Mouse (Mus musculus): ENCODE measurements at regions not wholly inside any gene's neighbourhood (a gene's known extent, or its start where the extent isn't known, plus 50 kb on each side); places are given as distances from the start of the nearest gene placed in this dataset.
A peak's percentile ranks its signal among the peaks of the same experiment; 100 is the strongest.

DNA sequence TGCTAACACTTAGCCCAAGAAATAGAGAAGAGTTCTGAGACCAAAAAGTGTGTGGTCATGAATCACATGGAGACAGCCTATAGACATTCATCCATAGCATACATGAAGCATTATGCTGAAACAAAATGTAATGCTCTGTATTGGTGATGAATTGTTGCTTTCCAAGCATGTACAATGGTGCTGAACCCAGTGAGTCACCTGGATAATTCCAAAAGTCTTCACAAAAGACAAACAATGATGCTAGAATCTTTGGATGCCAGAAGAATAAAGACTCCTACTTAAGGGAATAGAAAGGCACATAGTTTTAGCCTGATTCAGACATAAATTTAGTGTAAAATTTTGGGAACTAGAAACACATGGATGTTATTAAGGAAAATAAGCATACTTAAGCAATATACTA is 548.4 kb upstream of the Intu start:
- H3K36me3 ChIP-seq (ENCODE audit: control insufficient read depth, insufficient read depth, low read length) = no peaks in the 10 kb centered on the region
- no peaks in the 10 kb centered on the region for H3K9me3 ChIP-seq (ENCODE audit: control insufficient read depth, low read length)
- no peaks in the 10 kb centered on the region for H3K27me3 ChIP-seq (replicated peaks; ENCODE audit: control insufficient read depth, insufficient read depth, low read length)
- DNase-seq (ENCODE audit: low spot score) = no peak
- ATAC-seq (replicated peaks; ENCODE audit: low FRiP score, low TSS enrichment, low read depth) = no peak
- H3K4me2 ChIP-seq (ENCODE audit: low read length) = no peak overlapping the region
- H3K4me3 ChIP-seq (ENCODE audit: low read depth, low read length) = no peak overlapping the region
- no peak overlapping the region for H3K27ac ChIP-seq (ENCODE audit: low read depth)
- H3K9ac ChIP-seq (ENCODE audit: low read length) = no peak overlapping the region
- H3K4me1 ChIP-seq (replicated peaks; ENCODE audit: control insufficient read depth, insufficient read depth, low read length) = no peaks in the 10 kb centered on the region

DNA sequence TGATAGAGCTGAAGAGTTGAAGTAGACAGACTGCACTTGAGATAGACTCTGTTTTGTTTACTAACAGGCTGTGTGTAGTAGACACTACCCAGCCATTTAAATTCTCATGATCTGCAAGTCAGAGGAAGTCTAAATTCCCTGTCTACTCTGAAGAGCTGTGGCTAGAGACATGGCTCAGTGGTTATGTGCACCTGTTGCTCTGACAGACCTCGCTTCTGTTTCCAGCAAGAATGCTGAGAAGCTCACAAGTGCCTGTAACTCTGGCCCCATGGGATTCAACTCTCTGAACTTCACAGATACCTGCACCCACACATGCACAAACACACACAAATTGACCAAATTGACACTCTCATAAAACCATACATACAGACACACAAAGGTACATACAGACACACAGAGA is 543.4 kb upstream of the Intu start:
- Histone ChIP-seq H3K36me3 (ENCODE audit: control insufficient read depth, insufficient read depth, low read length) (no peaks in the 10 kb centered on the region), H3K27ac (ENCODE audit: low read depth) (no peak overlapping the region), H3K9me3 (ENCODE audit: control insufficient read depth, low read length) (no peaks in the 10 kb centered on the region), H3K9ac (ENCODE audit: low read length) (no peak overlapping the region), H3K27me3 (replicated peaks; ENCODE audit: control insufficient read depth, insufficient read depth, low read length) (no peaks in the 10 kb centered on the region), H3K4me3 (ENCODE audit: low read depth, low read length) (no peak overlapping the region), H3K4me1 (replicated peaks; ENCODE audit: control insufficient read depth, insufficient read depth, low read length) (no peaks in the 10 kb centered on the region), H3K4me2 (ENCODE audit: low read length) (no peak overlapping the region)
- ATAC-seq (replicated peaks; ENCODE audit: low FRiP score, low TSS enrichment, low read depth) = no peak
- WGBS = 77% methylated on average over 1 of the region's 1 CpGs
- no peak for DNase-seq (ENCODE audit: low spot score)

DNA sequence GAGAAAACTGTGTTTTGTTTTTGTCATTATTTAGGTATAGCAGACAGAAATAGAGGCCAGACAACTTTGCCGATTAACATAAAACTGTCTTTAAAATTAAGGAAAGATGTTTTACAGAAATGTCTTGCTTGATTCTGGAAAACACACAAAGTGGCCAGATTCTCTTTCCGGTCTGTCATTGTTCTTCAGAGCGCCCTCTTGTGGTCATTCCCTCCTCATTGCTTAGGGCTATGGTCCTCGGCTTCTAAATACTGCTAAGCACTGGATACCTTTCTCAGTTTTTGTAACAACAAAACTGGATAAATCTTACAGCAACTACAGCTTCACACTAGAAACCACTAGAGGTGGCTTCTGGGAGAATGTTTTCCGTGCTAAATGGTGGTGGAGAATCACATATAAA is 532.5 kb upstream of the Intu start:
- H3K9me3 ChIP-seq (ENCODE audit: control insufficient read depth, low read length) = no peaks in the 10 kb centered on the region
- no peaks in the 10 kb centered on the region for H3K27me3 ChIP-seq (replicated peaks; ENCODE audit: control insufficient read depth, insufficient read depth, low read length)
- whole genome bisulfite sequencing = 37% methylated on average over 5 of the region's 5 CpGs
- no peak overlapping the region for H3K27ac ChIP-seq (ENCODE audit: low read depth)
- no peaks in the 10 kb centered on the region for H3K36me3 ChIP-seq (ENCODE audit: control insufficient read depth, insufficient read depth, low read length)
- H3K4me1 ChIP-seq (replicated peaks; ENCODE audit: control insufficient read depth, insufficient read depth, low read length) = no peaks in the 10 kb centered on the region
- H3K4me3 ChIP-seq (ENCODE audit: low read depth, low read length) = no peak overlapping the region
- H3K9ac ChIP-seq (ENCODE audit: low read length) = no peak overlapping the region
- no peak for ATAC-seq (replicated peaks; ENCODE audit: low FRiP score, low TSS enrichment, low read depth)
- DNase-seq (ENCODE audit: low spot score) = peak; percentile 60
- no peak overlapping the region for H3K4me2 ChIP-seq (ENCODE audit: low read length)

DNA sequence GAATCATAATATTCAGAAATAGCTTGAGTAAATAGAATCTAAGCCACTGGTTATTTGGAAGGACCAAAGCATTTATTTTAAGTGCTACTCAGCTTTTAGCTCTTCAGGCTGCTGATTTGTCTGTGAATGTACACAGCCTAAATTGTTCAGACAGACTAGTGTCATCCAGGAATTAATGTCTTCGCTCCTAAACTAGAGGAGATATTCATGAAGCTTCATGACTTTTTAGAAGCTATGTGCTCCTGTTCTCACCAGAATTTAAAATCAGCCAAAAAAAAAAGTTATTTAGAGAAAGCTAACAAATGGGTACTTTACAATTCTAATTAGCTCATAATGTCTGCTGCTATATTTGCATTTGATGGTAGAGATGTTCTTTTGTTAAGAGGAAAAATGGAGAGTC is 531.2 kb upstream of the Intu start:
- ATAC-seq (replicated peaks; ENCODE audit: low FRiP score, low TSS enrichment, low read depth) (no peak), DNase-seq (ENCODE audit: low spot score) (no peak)
- Histone ChIP-seq H3K9me3 (ENCODE audit: control insufficient read depth, low read length) (no peaks in the 10 kb centered on the region), H3K27ac (ENCODE audit: low read depth) (no peak overlapping the region), H3K36me3 (ENCODE audit: control insufficient read depth, insufficient read depth, low read length) (no peaks in the 10 kb centered on the region), H3K4me3 (ENCODE audit: low read depth, low read length) (no peak overlapping the region), H3K4me2 (ENCODE audit: low read length) (no peak overlapping the region), H3K9ac (ENCODE audit: low read length) (no peak overlapping the region), H3K27me3 (replicated peaks; ENCODE audit: control insufficient read depth, insufficient read depth, low read length) (no peaks in the 10 kb centered on the region), H3K4me1 (replicated peaks; ENCODE audit: control insufficient read depth, insufficient read depth, low read length) (no peaks in the 10 kb centered on the region)
- WGBS = 89% methylated on average over 1 of the region's 1 CpGs

DNA sequence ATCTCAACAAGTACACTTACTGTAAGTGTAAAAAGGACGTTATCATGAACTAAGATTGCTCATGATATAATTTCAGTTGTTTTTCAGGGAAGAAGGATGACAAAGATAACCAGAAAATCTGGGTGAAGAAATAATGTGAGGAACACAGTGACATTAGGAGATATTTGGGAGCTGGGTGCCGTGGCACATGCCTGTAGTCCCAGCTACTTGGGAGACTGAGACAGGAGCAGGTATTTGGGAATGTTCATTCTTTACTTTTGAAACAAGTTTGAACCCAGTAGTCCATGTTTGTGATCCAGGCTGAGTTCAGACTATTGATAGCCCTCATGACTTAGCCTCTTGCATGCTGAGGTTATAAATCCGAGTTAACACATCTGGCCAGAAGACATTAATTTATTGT is 528.2 kb upstream of the Intu start:
- no peaks in the 10 kb centered on the region for H3K36me3 ChIP-seq (ENCODE audit: control insufficient read depth, insufficient read depth, low read length)
- WGBS = 87% methylated on average over 3 of the region's 3 CpGs
- H3K9me3 ChIP-seq (ENCODE audit: control insufficient read depth, low read length) = no peaks in the 10 kb centered on the region
- no peak overlapping the region for H3K9ac ChIP-seq (ENCODE audit: low read length)
- no peak overlapping the region for H3K27ac ChIP-seq (ENCODE audit: low read depth)
- no peaks in the 10 kb centered on the region for H3K4me1 ChIP-seq (replicated peaks; ENCODE audit: control insufficient read depth, insufficient read depth, low read length)
- H3K27me3 ChIP-seq (replicated peaks; ENCODE audit: control insufficient read depth, insufficient read depth, low read length) = no peaks in the 10 kb centered on the region
- no peak for DNase-seq (ENCODE audit: low spot score)
- no peak overlapping the region for H3K4me3 ChIP-seq (ENCODE audit: low read depth, low read length)
- no peak overlapping the region for H3K4me2 ChIP-seq (ENCODE audit: low read length)
- ATAC-seq (replicated peaks; ENCODE audit: low FRiP score, low TSS enrichment, low read depth) = no peak

DNA sequence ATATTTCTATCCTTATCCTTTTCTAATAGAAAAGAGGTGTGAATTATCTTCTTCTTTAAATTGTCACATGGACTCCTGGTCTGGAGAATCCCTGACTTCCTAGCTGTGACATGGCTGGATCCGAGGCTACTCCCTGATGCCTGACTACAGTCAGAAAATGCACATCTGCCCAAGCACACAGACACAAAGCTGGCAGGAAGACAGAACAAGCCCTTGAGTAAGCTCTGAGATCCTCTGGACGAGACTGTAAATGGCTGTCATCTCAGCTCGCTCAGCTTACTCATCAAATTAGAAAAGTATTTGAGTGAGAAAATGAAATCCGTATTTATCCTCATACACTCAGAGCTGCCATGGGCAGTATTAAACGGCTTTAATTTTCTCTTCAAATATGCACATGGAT is 521.0 kb upstream of the Intu start:
- ATAC-seq (replicated peaks; ENCODE audit: low FRiP score, low TSS enrichment, low read depth) = no peak
- H3K9ac ChIP-seq (ENCODE audit: low read length) = no peak overlapping the region

DNA sequence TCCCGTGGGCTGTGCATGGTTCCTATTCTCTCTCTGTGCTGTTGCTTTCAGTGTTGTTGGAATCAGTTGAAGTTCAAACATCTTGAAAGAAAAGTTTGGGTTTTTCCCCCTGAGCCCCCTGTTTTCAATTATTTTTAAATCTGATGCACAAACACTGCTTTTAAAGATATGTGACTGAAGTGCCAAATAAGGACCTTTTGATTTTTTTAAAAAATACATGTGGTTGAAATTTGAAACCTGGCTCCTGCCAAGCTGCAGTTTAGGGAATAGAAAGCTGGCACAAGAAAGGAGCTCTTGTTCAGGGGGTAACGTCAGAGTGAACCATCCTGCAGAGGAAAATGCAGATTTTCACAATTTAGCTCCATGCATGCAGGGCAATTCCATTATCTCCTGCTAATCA is 509.4 kb upstream of the Intu start:
- H3K4me1 ChIP-seq (replicated peaks; ENCODE audit: control insufficient read depth, insufficient read depth, low read length) = no peaks in the 10 kb centered on the region
- no peak overlapping the region for H3K27ac ChIP-seq (ENCODE audit: low read depth)
- WGBS = 39% methylated on average over 2 of the region's 2 CpGs
- no peak for DNase-seq (ENCODE audit: low spot score)
- H3K4me3 ChIP-seq (ENCODE audit: low read depth, low read length) = no peak overlapping the region
- no peak overlapping the region for H3K9ac ChIP-seq (ENCODE audit: low read length)
- H3K9me3 ChIP-seq (ENCODE audit: control insufficient read depth, low read length) = no peaks in the 10 kb centered on the region
- no peaks in the 10 kb centered on the region for H3K27me3 ChIP-seq (replicated peaks; ENCODE audit: control insufficient read depth, insufficient read depth, low read length)
- no peak overlapping the region for H3K4me2 ChIP-seq (ENCODE audit: low read length)
- H3K36me3 ChIP-seq (ENCODE audit: control insufficient read depth, insufficient read depth, low read length) = no peaks in the 10 kb centered on the region
- ATAC-seq (replicated peaks; ENCODE audit: low FRiP score, low TSS enrichment, low read depth) = no peak

More for the DNA sequence above, 521.0 kb upstream of the Intu start:
- Histone ChIP-seq H3K4me3 (ENCODE audit: low read depth, low read length) (no peak overlapping the region), H3K4me2 (ENCODE audit: low read length) (no peak overlapping the region), H3K27me3 (replicated peaks; ENCODE audit: control insufficient read depth, insufficient read depth, low read length) (no peaks in the 10 kb centered on the region), H3K36me3 (ENCODE audit: control insufficient read depth, insufficient read depth, low read length) (no peaks in the 10 kb centered on the region), H3K9me3 (ENCODE audit: control insufficient read depth, low read length) (no peaks in the 10 kb centered on the region), H3K27ac (ENCODE audit: low read depth) (no peak overlapping the region), H3K4me1 (replicated peaks; ENCODE audit: control insufficient read depth, insufficient read depth, low read length) (no peaks in the 10 kb centered on the region)
- no peak for DNase-seq (ENCODE audit: low spot score)
- 82% methylated on average over 5 of the region's 5 CpGs for WGBS

DNA sequence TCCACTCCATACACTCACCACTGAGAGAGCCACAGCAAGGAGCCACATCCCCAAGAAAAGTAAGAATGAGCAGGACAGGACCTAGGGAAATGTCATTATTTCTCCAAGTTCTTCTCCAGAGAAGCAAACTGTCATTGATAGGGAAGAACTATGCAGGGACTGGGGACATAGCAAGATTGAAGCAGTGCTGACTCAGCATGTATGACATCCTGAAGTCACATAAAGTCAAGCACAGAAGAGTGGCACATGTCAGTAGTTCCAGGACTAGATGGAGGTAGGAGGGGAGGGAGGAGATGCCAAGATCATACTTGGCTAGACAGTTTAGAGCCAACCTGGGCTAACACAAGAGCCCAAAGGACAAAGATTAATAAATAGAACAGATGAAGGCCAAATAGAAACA is 503.4 kb upstream of the Intu start:
- Histone ChIP-seq H3K9ac (ENCODE audit: low read length) (no peak overlapping the region), H3K4me3 (ENCODE audit: low read depth, low read length) (no peak overlapping the region), H3K9me3 (ENCODE audit: control insufficient read depth, low read length) (no peaks in the 10 kb centered on the region), H3K36me3 (ENCODE audit: control insufficient read depth, insufficient read depth, low read length) (no peaks in the 10 kb centered on the region), H3K4me1 (replicated peaks; ENCODE audit: control insufficient read depth, insufficient read depth, low read length) (no peaks in the 10 kb centered on the region), H3K27me3 (replicated peaks; ENCODE audit: control insufficient read depth, insufficient read depth, low read length) (no peaks in the 10 kb centered on the region), H3K27ac (ENCODE audit: low read depth) (no peak overlapping the region), H3K4me2 (ENCODE audit: low read length) (no peak overlapping the region)
- ATAC-seq (replicated peaks; ENCODE audit: low FRiP score, low TSS enrichment, low read depth) (no peak), DNase-seq (ENCODE audit: low spot score) (no peak)

DNA sequence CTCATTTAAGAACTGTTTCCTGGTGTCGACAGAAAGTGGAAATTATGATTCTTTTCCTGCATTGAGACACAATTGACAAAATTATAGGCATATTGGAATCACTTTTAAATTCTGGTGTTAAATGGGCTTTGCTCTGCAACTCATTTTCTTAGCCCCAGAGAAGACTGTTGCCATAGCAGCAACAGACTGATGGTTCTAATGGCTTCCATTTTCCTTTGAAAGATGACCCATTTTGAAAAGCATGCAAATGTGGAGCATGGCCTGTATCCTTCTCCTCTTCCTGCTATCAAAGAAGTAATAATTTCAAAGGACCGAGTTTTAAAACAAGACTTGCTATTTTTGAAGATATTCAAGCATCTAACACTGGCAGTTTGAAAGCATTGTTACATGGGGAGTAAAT is 494.9 kb upstream of the Intu start:
- Histone ChIP-seq H3K27me3 (replicated peaks; ENCODE audit: control insufficient read depth, insufficient read depth, low read length) (no peaks in the 10 kb centered on the region), H3K4me2 (ENCODE audit: low read length) (no peak overlapping the region), H3K4me1 (replicated peaks; ENCODE audit: control insufficient read depth, insufficient read depth, low read length) (no peaks in the 10 kb centered on the region), H3K36me3 (ENCODE audit: control insufficient read depth, insufficient read depth, low read length) (no peaks in the 10 kb centered on the region), H3K9me3 (ENCODE audit: control insufficient read depth, low read length) (no peaks in the 10 kb centered on the region), H3K4me3 (ENCODE audit: low read depth, low read length) (no peak overlapping the region), H3K27ac (ENCODE audit: low read depth) (no peak overlapping the region), H3K9ac (ENCODE audit: low read length) (no peak overlapping the region)
- DNase-seq (ENCODE audit: low spot score) (no peak), ATAC-seq (replicated peaks; ENCODE audit: low FRiP score, low TSS enrichment, low read depth) (no peak)
- 82% methylated on average over 2 of the region's 2 CpGs for WGBS
